Mouse (Mus musculus) heart, embryonic 13.5 days (tissue): ENCODE data around the gene Aff1. TPM values are rescaled to one million over a fixed set of nuclear protein-coding genes. Genes with fewer than 3 reads are reported as not detected.

Experiments
- ATAC-seq: fragments of 200-750 bp; cut with Nextera tagmentation; 2 replicates; pipeline ENCODE4 v1.8.0; 2017; ENCODE audit warnings: moderate TSS enrichment; ENCODE audit not compliant: insufficient number of reproducible peaks, low FRiP score, low TSS enrichment; ENCODE audit errors: extremely low read depth
- H3K27ac ChIP-seq: fragments of 300-500 bp; sonication (generic); replicated peaks from 2 replicates; pipeline ENCODE4 v1.5.1; 2015; ENCODE audit warnings: moderate library complexity, mild to moderate bottlenecking, inconsistent platforms
- H3K27me3 ChIP-seq: fragments of 300-500 bp; sonication (generic); replicated peaks from 2 replicates; pipeline ENCODE4 v1.6.1; 2015; ENCODE audit warnings: mild to moderate bottlenecking, inconsistent platforms
- H3K36me3 ChIP-seq: fragments of 300-500 bp; sonication (generic); 2 replicates; pipeline ENCODE4 v1.6.1; 2015; ENCODE audit warnings: mild to moderate bottlenecking, inconsistent platforms
- H3K4me1 ChIP-seq: fragments of 300-500 bp; sonication (generic); 2 replicates; pipeline ENCODE4 v1.6.1; 2015; ENCODE audit warnings: inconsistent platforms
- H3K4me2 ChIP-seq: fragments of 300-500 bp; sonication (generic); 2 replicates; pipeline ENCODE4 v1.6.1; 2015; ENCODE audit warnings: inconsistent platforms, mild to moderate bottlenecking, moderate library complexity
- H3K4me3 ChIP-seq: fragments of 300-500 bp; sonication (generic); 2 replicates; pipeline ENCODE4 v1.5.1; 2015; ENCODE audit warnings: moderate library complexity, mild to moderate bottlenecking, inconsistent platforms
- H3K9ac ChIP-seq: fragments of 300-500 bp; sonication (generic); 2 replicates; pipeline ENCODE4 v1.6.1; 2015; ENCODE audit warnings: inconsistent platforms, mild to moderate bottlenecking, moderate library complexity
- H3K9me3 ChIP-seq: fragments of 300-500 bp; sonication (generic); 2 replicates; pipeline ENCODE4 v1.6.1; 2016; ENCODE audit warnings: inconsistent platforms
- WGBS: fragments of 180-500 bp; shearing (Covaris S2); methylation state at CpG from one replicate; pipeline ENCODE4 v1.1.7; 2015; ENCODE audit warnings: mixed read lengths; 5-methylcytosine and 5-hydroxymethylcytosine counted together
- polyA plus RNA-seq: library from polyadenylated mRNA; unstranded; fragments of >200 nt; fragmentation: Nextera tagmentation; extraction: Ambion mirVana; gene quantifications from 2 replicates; pipeline ENCODE4 v1.2.1, GENCODE M21; 2015

The Aff1 gene
- polyA plus RNA-seq, 1 experiment from 2014 or later: 7.4 TPM

- H3K9me3 ChIP-seq: no peaks in the 10 kb centered on the region
- no peaks in the 10 kb centered on the region for H3K27me3 ChIP-seq
- H3K36me3 ChIP-seq: peaks cover 24% of the 10 kb centered on the region
- ATAC-seq: no peak
- no peak overlapping the region for H3K9ac ChIP-seq
- H3K4me2 ChIP-seq: no peak overlapping the region
- no peak overlapping the region for H3K4me3 ChIP-seq
- H3K4me1 ChIP-seq: peaks cover 9% of the 10 kb centered on the region; the same call in 1 of the 2 replicates
- no peak overlapping the region for H3K27ac ChIP-seq
- 82% methylated on average over 11 of the region's 11 CpGs for WGBS
Measured at GRCm38 (mm10) chr5:103860622-103861021, 168.4 kb downstream of the Aff1 start.

GRCm38 (mm10) chr5:103863759-103864158, 171.6 kb downstream of the Aff1 start:
- H3K4me2 ChIP-seq: no peak overlapping the region
- H3K9me3 ChIP-seq: no peaks in the 10 kb centered on the region
- H3K27me3 ChIP-seq: no peaks in the 10 kb centered on the region
- no peak overlapping the region for H3K4me3 ChIP-seq
- WGBS: 85% methylated on average over 4 of the region's 4 CpGs
- no peak overlapping the region for H3K9ac ChIP-seq
- ATAC-seq: no peak
- no peak overlapping the region for H3K27ac ChIP-seq
- H3K36me3 ChIP-seq: peaks cover 36% of the 10 kb centered on the region
- H3K4me1 ChIP-seq: peaks cover 9% of the 10 kb centered on the region; the same call in 1 of the 2 replicates

GRCm38 (mm10) chr5:103889766-103890165, 197.6 kb downstream of the Aff1 start:
- Histone ChIP-seq H3K9ac (no peak overlapping the region), H3K4me2 (no peak overlapping the region), H3K27me3 (no peaks in the 10 kb centered on the region), H3K36me3 (peaks cover 12% of the 10 kb centered on the region), H3K4me3 (no peak overlapping the region), H3K4me1 (0 out of 2 replicates have a peak, but pooled peaks cover 6% of the 10 kb centered on the region), H3K9me3 (no peaks in the 10 kb centered on the region), H3K27ac (no peak overlapping the region)
- ATAC-seq: no peak
- 71% methylated on average over 15 of the region's 15 CpGs for WGBS

GRCm38 (mm10) chr5:103898310-103898709, 206.1 kb downstream of the Aff1 start:
- Histone ChIP-seq H3K27ac (no peak overlapping the region), H3K9ac (no peak overlapping the region), H3K9me3 (no peaks in the 10 kb centered on the region), H3K36me3 (no peaks in the 10 kb centered on the region), H3K4me3 (no peak overlapping the region), H3K4me1 (no peaks in the 10 kb centered on the region), H3K27me3 (no peaks in the 10 kb centered on the region), H3K4me2 (no peak overlapping the region)
- ATAC-seq: no peak
- WGBS: 45% methylated on average over 1 of the region's 1 CpGs

Other genes with a start within 250 kb of the Aff1 start
- 0.49 and 0.57 TPM in 2 replicates for gene Slc10a6, start 63.0 kb upstream of the Aff1 start, polyA plus RNA-seq
- 0.20 TPM in 1 of 2 replicates, not detected in the other for gene 1700016H13Rik, start 36.4 kb upstream of the Aff1 start, polyA plus RNA-seq
- 8.5 and 10.2 TPM in 2 replicates for gene Klhl8, start 218.9 kb downstream of the Aff1 start, polyA plus RNA-seq